Mouse (Mus musculus) urinary bladder, postnatal 36 days (tissue): Measurements from ENCODE around the gene Kat6b.
"Not testable (repeated sequence)": the region's sequence is repeated elsewhere in the genome, so short reads cannot be mapped to it uniquely, and the experiment has no call there.

Experiments used
- DNase-seq, 2 experiments: peaks; one replicate each; pipeline ENCODE4 v3.0.0; 2022; ENCODE audit warnings: low spot score in 2 of 2, mixed read lengths in 1 of 2

Kat6b gene

DNA sequence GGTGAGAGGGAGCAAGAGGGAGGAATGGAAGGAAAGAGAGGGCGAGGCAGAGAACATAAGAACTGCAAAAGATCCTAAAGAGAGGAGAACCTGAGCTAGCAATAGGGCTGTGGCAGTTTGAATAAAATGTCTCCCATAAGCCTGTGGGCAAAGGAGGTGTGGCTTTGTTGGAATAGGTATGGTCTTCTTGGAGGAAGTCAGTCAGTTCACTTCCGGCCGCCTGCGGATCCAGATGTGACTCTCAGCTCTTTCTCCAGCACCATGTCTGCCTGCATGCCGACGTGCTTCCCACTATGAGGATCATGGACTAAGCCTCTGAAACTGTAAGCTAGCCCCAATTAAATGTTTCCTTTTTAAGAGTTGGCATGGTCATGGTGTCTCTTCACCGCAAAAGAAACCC, at the start of gene Kat6b:
Gene Kat6b (plus strand): TSS at position 204 of the 400 bp plus-strand sequence.
- no peak for DNase-seq

DNA sequence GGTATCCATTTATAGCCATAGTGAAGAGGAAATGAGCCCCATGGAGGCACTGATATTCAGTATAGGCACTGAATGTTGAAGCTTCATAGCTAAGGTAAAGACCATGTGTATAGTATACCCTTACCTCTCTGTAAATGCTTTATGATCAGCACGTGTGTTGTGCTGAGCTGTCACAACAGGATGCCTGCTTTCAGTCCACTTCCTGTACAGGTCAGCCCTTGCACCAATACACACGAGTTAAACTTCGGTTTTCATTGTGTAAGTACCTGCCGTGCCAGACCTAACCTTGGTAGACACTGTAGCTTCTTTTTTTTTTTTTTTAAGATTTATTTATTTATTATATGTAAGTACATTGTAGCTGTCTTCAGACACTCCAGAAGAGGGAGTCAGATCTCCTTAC, 47.8 kb upstream of the Kat6b start:
- no peak for DNase-seq

DNA sequence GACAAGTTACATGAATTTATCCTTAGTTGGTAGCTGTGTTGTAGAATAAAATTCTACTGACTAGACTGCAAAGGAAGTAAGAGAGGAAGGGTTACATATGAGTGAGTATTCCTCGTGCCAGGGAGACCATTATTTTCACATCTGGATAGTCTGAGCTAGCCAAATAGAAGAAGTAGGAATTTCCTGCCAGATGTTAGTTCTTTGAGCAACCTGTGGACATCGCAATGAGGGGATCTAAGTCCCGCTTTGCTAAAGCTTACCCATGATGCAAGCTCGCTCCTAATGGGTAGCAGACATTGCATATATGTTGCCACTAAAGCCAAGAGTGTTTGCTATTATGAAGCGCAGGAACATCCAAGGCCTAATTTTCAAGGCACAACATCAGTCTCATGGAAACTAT, 47.2 kb upstream of the Kat6b start:
- DNase-seq: no peak

DNA sequence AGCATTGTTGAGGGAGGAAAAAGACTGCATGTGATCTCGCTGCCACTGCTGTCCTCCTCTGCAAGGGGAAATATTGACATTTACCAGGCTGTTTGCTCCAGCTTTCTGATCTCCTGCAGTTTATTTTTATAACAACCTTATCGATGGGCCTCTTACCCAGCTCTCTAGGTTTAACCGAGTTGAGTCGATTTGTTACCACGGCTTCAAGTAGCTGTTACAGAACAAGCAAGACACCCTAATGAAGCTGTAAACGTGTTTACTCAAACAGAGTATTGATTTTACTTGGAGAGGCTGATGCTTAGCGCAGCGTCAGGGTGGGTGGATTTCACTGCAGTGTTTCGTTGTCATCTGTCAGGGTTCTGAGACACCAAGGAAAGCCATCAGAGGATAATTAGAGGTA, 46.5 kb upstream of the Kat6b start:
- DNase-seq: no peak

DNA sequence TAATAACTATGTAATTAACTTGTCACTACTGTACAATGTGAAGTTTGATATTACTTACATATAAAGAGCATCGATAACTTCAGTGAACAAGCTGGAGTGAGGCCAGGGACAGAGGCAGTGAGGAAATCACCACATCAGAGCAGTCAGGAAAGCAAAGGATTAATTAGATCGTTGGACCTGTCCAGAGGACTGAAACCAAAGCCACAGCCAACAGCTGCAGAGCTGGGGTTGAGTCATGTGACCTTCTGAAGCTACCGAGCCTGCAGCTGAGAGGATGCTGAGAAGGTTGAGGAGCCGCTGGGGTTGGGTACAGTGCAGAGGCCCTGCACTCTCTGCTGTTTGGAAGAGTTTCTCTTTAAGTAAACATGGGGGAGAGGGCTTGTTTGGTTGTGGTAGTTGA, 41.4 kb upstream of the Kat6b start:
- DNase-seq: no peak

DNA sequence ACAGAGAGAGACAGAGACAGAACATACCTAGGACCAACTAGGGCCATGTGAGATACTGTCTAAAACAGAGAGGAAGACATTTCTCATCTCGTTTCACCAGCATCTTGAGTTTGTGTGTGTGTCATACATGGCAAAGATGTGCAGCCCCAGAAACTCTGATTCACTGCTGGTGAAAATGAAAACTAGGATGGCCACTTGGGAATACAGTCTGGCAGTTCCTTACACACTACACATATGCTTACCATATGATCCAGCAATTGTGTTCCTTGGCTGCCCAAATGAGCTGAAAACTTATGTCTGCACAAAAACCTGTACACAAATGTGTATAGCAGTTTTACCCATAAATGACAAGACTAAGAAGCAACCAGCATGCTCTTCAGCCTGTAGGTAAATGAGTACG, 40.7 kb upstream of the Kat6b start:
- DNase-seq: no peak

DNA sequence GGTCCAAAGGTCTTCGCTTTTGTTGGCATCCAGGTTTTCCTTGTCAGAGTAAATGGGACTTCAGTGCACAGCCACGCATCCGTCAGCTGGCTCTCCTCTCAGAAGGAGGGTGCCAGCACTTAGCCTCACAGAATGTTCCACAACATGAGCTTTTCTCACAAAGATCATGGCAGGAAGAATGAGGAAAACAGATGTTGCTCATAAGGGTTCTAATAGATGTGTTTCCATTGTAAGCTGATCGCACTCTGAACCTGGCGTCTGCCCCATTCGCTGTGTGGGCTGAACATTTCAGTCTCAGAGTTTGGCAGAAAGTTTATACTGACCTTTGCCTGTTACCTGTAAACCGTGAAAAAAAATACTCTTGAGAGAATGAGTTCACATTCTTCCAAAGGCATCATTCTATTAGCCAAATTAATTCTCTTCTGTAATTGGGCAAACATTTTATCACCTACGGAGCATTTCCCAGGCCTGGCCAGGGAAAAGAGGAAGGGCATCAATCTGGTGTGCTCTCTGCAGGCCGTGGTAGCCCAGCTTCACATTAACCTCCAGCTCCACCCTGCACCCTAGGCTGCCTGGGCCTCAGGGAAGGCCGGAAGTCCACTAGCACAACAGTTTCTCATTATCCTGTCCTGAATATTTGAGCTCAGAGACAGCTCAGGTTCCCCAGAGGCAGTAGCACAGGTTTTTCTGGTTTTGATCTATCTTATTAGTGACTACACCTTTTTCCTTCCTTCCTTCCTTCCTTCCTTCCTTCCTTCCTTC, 39.3 kb upstream of the Kat6b start:
- DNase-seq: no peak

DNA sequence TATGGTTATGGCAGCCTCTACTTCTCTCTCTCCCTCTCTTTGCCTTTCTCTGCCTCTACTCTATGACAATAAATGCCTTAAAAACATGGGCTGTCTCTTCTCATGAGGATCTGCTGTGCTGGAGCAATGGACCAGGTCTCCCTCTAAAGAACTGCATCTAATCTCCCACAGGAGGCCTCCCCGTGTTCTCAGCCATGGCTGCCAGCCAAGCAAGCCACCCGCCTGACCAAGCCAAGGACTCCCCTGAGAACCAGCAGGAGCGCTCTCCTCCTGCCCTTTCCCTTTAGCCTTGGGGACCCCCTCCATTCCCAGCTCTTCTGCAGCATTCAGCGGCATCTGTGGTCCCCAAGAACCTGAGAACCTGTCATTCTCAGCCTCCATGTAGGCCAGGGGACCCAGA, 28.7 kb upstream of the Kat6b start:
- DNase-seq: no peak

DNA sequence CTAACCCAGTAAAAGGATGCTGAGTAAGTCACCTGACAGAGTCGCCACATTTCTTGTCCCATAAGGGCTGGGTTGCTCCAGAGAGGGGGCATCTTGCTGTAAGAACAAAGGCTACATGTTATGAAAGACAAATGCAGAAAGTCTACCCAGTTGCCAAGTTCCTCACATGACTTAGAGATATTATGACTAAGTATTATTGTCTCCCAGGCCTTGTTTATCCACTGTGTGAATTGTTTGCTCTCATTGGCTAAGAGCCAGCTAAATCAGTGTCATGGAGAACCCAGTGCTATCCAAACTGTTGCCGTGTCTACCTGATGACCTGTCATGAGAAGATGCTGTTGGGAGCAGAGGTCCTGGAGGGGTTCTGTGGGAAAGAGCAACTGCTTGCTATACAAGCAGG, 27.3 kb upstream of the Kat6b start:
- no peak for DNase-seq

DNA sequence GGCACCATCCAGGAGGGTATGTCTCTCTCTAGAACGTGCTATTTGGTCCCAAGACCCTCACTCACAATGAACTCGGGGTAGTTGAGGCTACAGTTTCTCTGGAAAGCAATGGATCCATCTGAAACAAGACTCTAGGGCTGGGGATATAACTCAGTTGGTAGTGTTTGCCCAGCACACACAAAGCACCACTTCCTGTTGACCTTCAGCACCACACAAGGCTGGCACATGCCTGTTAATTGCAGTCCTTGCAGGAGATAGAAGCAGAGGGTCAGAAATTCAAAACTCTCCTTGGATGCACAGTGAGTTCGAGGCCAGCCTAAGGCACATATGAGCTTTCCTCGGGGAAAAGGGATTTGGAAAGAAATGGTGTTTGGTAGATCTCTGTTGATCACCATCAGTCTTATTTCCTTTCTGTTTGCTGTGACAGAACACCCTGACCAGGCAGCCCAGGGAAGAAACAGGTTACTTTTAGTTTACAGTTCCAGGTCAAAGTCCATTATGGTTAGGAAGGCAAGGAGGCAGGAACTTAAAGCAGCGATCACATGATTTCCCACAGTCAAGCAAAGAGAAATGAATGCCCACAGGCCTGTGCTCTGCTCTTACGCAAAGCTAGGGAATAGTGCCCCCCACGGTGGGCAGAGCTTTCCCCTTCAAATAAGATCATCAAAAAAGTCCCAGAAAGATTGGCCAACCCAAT, 25.4 kb upstream of the Kat6b start:
- no peak for DNase-seq

DNA sequence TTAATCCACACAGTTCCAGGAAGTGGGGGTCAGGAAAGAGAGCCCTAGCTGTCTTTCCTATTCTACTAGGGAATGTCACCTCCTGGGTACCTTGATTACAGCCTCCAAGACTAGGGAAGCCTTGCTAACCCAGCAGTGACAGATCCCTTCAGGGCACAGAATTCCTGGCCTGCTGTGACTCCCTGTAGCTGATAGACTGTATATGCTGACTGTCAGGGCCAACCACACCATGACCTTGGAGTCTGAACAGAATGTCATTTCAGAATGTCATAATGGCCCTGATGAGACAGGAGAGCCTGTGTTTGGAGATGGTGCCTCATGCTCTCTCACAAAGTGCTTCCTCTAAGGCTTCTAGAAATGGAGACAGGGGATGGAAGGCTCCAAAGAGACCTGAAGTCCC, 24.7 kb upstream of the Kat6b start:
- DNase-seq: no peak

DNA sequence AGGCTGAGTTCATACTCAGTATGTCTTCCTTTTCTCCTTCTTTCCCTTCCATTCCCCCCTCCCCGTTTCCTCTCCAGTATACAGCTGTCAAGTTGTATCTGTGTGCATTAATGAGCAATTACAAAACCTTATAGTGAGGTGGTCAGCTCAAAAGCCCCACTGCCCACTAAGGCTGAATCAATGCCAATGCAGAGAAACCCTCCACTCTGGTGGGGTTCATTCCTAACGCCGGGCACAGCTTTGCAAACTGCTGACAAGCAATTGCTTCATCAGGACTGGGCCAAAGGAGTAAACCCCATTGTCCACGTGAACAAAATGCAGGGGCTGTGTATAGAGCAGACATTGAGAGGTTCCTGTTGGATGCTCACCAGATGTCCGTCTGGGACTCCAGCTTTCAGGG, 23.4 kb upstream of the Kat6b start:
- DNase-seq: no peak

DNA sequence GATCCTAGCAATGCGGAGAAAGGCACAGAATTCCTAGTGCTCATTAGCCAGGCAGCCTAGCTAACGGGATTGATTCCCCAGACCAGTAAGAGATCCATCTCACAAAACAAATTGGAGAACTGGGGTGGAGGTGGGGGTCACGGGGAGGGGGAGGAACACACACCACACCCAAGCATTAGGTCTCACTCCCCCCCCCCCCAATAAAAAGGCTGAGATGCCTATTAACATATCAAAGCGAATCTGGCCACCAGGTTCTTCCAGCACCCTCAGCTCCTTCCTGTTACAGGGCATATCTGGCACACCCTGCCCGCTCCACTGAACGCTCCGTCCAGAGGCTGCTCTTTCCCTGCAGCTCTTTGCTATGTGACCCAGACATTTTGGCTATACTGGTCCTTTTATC, 22.5 kb upstream of the Kat6b start:
- DNase-seq: no peak

DNA sequence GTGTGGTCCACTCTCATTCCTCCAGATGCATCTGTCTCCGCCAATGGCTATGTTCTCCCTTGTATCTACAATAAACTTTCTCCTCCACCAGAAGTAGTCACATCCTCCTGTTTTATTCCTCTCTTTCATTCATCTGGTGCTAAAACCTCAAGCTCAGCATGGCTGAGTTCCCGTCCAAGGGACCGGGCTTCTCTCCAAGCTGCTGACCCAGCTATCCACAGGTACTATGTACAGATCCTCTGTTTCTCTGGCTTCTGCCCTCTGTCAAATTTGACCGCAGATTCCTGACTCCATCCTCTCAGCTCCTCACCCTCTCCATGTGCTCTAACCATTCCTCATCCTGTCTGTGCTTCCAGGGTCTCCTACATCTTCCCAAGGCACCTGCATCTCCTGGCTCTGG, 22.1 kb upstream of the Kat6b start:
- DNase-seq: no peak

DNA sequence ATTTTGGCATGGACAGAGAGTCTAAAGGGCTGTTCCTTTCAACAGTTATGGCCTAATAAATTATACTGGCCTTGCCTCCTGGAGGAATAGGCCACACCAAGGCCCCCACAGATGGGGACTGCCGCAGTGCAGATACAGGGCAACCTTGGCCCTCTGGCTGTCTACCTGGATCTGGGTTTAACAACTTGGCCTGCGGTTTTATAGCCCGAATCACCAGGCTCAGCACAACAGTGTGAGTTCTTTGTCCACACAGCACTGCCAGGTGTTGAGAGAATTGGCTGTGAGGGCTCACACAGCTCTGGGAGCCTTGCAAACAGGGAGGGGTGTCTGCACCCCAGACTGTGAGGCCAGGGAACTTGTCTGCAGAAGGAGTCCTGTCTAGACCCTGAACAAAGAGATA, 18.8 kb upstream of the Kat6b start:
- no peak for DNase-seq

DNA sequence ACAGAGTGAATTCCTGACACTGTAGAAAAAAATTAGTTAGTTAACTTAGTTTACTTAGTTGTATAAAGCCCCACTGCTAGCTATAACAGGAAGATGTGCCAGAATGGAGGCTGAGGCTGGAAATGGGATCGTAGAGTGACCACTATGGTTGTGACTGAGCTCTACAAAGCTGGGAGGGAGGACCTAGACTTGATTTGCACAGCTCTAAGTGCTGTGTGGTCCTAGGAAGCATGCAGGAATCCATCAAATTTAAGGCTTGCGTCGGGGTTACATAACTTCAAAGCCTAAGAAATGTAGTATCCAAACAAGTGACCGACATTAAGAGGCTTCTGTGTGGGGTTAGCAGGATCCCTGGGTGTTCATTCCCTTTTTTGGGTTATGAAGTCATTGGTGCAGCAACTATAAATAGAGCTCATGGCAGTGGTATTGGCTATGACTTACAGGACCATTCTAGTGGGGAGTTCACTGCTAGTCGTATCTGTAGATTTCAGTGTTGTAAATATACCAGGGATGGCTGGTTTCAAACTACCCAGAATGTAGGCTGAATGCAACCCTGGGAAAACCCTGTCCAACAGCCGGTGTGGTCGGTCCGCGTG, 18.0 kb upstream of the Kat6b start:
- no peak for DNase-seq

DNA sequence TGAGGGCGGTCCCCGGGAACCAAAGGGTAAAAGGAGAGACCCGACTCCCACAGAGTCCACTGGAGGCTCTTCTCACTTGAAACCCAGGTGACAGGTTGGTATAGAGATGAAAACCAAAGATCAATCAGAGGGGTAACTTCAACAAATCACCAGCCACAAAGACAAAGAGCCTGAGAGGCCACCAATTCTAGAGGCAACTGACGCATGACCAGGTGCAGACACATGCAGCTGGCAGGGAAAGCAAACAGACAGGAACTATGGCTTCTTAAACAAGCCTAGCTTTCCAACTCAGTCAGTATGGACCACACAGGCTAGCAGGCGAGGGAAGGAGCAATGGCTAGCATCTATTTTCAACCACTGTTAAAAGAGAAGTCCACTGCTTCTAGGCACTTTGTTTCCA, 10.8 kb upstream of the Kat6b start:
- no peak for DNase-seq

DNA sequence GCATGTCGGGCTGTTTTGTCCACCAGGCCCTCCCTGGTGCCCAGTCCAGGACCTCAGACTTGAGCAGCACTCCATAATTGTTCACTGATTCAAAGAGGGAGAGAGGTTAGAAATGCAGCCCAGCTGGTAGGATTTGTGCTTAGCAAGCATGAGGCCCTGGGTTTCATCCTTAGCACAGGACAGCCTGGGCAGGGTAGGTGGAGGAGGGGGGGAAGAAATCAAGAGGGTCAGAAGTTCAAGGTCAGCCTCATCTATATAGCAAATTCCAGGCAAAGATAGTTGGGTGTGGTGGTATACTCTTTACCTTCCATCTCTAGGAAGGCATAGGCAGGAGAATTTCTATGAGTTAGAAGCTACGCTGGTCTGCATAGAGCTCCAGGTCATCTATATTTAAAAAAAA, 9.3 kb upstream of the Kat6b start:
- DNase-seq: no peak

DNA sequence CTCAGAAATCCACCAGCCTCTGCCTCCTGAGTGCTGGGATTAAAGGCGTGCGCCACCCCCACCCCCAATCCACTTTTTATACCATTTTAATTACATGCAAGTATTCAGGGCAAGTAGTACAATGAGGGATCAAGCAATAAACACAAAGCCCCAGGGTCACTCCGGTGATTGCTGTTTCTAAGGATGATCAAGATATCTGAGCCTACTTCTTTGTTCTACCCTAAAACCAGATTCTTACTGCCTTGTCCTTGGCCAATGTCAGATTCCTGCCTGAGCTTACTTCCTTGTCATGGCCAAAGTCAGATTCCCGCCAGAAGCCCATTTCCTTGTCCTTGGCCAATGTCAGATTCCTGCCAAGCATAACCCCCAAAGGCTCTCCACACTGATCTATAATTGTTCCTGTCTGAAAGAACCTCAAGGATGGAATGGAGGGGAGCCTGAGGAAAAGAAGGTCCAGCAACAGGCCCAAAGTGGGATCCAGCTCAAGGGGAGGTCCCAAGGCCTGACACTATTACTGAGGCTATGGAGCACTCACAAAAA, 6.6 kb upstream of the Kat6b start:
- not testable (repeated sequence) for DNase-seq

DNA sequence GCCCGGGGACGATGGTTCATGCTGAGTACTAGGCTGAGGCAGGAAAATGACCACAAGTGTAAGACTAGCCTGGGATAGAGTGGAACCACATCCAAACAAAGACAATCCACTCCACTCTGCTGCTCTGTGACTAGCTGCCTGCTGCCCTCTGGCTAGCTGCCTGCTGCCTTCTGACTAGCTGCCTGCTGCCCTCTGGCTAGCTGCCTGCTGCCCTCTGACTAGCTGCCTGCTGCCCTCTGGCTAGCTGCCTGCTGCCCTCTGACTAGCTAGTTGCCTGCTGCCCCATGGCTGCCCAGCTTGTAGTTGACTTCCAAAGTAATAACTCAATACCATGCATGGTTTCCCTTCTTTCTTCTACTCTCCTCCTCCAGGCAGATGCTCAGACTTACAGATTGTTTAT, 4.1 kb upstream of the Kat6b start:
- no peak for DNase-seq

DNA sequence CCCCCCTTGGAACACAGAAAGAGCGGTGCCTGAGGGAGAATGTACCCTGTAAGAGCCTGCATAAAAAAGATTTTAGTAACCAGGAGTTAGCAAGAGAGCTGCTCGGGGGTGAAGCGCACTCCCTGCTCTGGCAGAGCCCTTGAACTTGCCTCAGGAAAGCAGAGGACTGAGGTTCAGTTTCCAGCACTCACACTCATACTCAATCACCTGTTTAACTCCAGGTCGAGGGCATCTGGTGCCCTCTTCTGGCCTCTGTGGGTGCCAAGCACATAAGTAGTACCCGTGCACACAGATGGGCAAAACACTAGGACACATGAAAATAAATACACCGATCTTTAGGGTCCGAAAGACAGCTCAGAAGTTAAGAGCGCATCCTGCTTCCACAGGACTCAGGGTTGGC, 1.7 kb upstream of the Kat6b start:
- no peak for DNase-seq

DNA sequence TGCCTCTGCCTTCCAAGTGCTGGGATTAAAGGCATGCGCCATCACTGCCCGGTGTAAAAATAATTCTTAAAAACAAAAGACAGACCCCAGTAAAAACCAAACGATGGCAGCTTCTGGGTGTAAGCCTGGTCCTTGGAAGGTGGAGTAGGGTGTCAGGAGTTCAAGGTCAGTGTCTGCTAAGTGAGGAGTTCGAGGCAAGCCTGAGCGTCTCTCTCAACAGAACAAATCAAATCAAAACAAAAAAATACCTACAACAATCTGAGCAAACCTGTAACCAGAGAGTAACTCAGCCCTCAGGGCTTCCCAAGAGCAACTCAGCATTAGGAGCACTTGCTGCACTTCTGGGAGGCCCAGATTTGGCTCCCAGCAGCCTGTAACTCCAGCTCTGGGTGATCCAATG, 1.0 kb upstream of the Kat6b start:
- DNase-seq: no peak

DNA sequence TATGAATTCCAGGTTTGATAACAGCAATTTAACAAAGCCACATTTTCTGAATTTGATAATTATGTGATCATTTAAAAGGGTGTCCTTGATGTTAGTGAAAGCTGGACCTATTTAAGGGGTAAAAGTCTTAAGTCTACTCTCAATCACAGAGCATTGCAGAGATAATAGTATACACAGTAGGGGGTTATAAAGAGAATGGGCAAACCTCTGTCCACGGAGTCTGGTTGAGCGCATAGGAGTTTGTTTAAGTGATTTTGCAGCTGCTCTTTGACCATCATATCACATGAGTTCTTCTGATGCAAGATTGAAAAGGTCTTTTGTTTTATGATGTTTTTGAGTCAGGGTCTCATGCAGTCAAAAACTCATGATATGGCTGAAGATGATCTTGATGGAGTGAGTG, 3.0 kb downstream of the Kat6b start:
- no peak for DNase-seq
